Mouse (Mus musculus): Measurements from ENCODE around the gene Ehf. TPM values are rescaled to one million over a fixed set of nuclear protein-coding genes. Genes with fewer than 3 reads are reported as not detected.

The Ehf gene
- polyA plus RNA-seq, 1 experiment from 2014 or later = 19.2 TPM

DNA sequence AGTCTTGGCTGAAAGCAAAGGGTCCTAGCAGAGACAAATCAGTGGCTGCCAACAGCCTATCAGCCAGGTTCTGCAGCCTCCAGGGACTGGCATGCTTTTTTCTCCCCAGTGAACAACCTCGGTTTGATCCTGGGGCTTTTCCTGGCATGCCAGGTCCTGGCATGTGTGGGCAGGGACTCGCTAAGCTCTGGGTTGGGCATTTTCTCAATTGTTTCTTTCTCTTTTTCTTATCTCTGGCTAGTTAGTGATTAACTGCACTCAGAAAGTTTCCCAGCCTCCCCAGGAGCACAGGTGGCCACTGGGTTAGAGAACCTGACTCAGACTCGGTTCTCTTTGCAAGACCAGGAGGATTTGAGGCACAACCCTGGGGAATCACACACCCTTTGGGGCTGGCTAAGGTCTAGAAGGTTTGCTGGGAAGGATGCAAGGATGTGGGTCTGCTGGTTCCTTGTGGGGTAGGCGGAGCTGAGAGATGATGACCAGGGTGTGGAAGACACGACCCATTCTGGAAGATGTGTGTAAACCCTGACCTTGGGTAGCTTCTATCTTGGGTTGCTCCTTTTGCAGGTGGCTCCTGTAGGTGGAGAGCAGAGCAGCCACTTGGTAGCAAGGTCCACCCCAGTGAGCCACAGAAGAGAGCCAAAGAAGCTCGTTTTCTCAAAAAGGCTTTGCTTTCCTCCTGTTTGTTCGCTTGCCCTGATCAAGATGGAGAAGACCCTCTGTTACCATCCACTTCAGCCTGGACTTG, 22.4 kb upstream of the Ehf start:
- ATAC-seq = peak; percentile 88
- Histone ChIP-seq H3K36me3 (no peaks in the 10 kb centered on the region), H3K9ac (no peak overlapping the region), H3K27ac (peak overlapping the region; percentile 92), H3K4me2 (replicated peaks) (peak overlapping the region; percentile 33; the same call in 1 of the 2 replicates), H3K4me3 (replicated peaks) (no peak overlapping the region), H3K4me1 (replicated peaks) (peaks cover 10% of the 10 kb centered on the region), H3K9me3 (no peaks in the 10 kb centered on the region), H3K27me3 (replicated peaks) (no peaks in the 10 kb centered on the region)
- 56% methylated on average over 7 of the region's 7 CpGs for WGBS

DNA sequence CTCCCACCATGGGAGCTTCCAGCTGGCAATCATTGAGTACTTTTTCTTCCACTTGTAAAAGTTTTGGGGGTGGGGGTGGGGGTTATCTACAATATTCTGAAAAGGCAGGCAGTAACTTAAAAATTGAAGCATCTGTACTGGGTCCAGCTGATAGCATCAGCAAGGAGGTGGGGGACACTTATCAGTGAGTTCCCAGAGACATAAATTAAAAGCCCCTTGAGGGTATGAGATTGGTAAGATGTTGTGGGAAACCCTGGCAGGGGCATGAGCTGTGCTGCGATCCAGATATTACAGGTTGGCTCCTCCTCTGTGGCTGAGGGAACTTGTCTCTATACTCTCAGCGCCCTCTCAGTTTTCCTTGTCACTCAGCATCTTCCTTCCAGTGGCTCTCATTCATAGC, 21.2 kb upstream of the Ehf start:
- ATAC-seq = no peak
- H3K27ac ChIP-seq = peak overlapping the region; percentile 92; the same call in 1 of the 2 replicates
- H3K4me3 ChIP-seq (replicated peaks) = no peak overlapping the region
- H3K9me3 ChIP-seq = no peaks in the 10 kb centered on the region
- no peaks in the 10 kb centered on the region for H3K27me3 ChIP-seq (replicated peaks)
- peaks cover 10% of the 10 kb centered on the region for H3K4me1 ChIP-seq (replicated peaks)
- H3K4me2 ChIP-seq (replicated peaks) = no peak overlapping the region
- H3K9ac ChIP-seq = no peak overlapping the region
- WGBS = 73% methylated on average over 2 of the region's 2 CpGs
- no peaks in the 10 kb centered on the region for H3K36me3 ChIP-seq

DNA sequence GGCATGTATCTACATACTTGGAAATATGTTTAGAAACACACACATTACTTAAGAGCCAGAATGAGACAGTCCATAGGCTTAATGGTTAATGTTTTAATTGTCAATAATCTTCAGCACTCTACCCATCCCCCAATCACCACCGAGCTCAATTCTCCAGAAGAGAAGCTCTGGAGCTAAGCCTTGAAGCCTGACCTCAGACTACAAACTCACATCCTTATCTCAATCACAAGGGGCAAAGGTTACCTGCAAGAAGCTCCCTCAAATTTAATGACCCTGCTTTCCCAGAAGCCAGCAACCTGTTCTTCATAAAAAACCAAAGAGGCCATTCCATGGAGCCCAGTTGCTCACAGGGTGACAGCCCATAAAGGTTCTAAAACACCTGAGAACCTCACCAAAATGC, 19.1 kb upstream of the Ehf start:
- Histone ChIP-seq H3K9ac (no peak overlapping the region), H3K4me1 (replicated peaks) (peaks cover 10% of the 10 kb centered on the region), H3K9me3 (no peaks in the 10 kb centered on the region), H3K4me3 (replicated peaks) (no peak overlapping the region), H3K27me3 (replicated peaks) (no peaks in the 10 kb centered on the region), H3K4me2 (replicated peaks) (no peak overlapping the region), H3K36me3 (no peaks in the 10 kb centered on the region), H3K27ac (peak overlapping the region; percentile 51)
- peak; percentile 54 for ATAC-seq
- WGBS = 34% methylated on average over 1 of the region's 1 CpGs

DNA sequence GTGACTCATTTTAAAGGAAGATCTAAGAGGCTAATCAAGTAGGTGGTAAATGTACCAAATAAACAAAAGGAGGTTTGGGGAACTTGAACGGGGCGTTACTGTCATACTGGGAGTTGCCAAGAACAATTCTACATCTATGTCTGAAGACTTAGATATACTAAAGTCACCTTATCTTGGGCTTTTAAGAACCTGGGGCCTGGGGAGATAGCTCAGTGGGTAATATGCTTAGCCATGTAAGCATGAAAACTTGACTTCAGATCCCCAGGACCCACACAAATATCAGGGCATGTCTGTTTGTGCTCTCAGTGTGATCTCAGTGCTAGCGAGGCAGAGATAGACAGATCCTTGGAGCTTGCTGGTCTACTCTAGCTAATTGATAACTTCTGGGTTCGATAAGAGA, 18.6 kb upstream of the Ehf start:
- Histone ChIP-seq H3K4me3 (replicated peaks) (no peak overlapping the region), H3K36me3 (no peaks in the 10 kb centered on the region), H3K4me2 (replicated peaks) (no peak overlapping the region), H3K4me1 (replicated peaks) (peaks cover 10% of the 10 kb centered on the region), H3K9ac (no peak overlapping the region), H3K27me3 (replicated peaks) (no peaks in the 10 kb centered on the region), H3K9me3 (no peaks in the 10 kb centered on the region), H3K27ac (0 out of 2 replicates have a peak overlapping the region, but pooled peaks have one; percentile 37)
- no peak for ATAC-seq
- 54% methylated on average over 4 of the region's 4 CpGs for WGBS

DNA sequence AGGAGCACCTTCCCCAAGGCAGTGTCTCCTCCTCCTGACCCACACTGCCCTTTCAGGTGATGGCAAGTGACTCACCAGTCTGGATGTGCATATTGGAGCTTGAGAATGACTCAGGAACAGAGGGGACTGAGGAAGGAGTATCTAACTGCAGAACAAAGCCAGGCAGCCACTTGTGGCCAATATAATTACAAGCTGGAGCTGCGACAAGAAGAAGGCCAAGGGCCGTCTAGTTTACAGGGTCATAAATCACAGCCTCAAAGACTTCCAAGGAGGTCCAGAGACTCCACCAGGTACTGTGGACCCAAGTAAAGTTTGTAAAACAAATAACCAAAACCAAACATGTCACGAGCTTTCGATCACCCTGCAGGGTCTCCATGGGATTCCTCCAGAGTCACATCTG, 10.9 kb upstream of the Ehf start:
- Histone ChIP-seq H3K9me3 (no peaks in the 10 kb centered on the region), H3K4me1 (replicated peaks) (0 out of 2 replicates have a peak, but pooled peaks cover 4% of the 10 kb centered on the region), H3K27me3 (replicated peaks) (no peaks in the 10 kb centered on the region), H3K27ac (no peak overlapping the region), H3K4me3 (replicated peaks) (no peak overlapping the region), H3K36me3 (no peaks in the 10 kb centered on the region), H3K9ac (no peak overlapping the region), H3K4me2 (replicated peaks) (no peak overlapping the region)
- WGBS = 29% methylated on average over 4 of the region's 4 CpGs
- peak; percentile 57 for ATAC-seq

DNA sequence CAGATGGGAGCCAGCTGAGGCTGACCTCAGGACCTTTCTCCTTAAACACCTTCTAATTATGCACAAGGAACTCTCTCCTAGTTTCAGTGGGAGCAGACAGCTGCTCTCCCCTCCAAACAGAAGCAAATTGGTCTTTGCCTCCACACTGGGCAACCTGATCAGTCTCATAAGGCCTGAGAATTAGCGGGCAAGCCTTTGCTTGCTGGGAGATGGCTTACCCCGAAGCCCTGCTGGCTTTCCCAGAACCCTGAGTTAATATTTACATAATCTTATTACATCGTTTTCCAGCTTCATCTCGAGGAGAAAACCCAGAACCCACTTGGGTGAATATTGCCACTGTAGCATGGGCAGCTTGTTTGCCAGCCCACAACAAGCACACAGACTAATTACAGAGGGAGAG, 9.6 kb upstream of the Ehf start:
- H3K4me2 ChIP-seq (replicated peaks) = no peak overlapping the region
- no peaks in the 10 kb centered on the region for H3K36me3 ChIP-seq
- no peaks in the 10 kb centered on the region for H3K9me3 ChIP-seq
- WGBS = 31% methylated on average over 4 of the region's 4 CpGs
- H3K9ac ChIP-seq = no peak overlapping the region
- 0 out of 2 replicates have a peak, but pooled peaks cover 4% of the 10 kb centered on the region for H3K4me1 ChIP-seq (replicated peaks)
- peak; percentile 26; the same call in 1 of the 2 replicates for ATAC-seq
- H3K4me3 ChIP-seq (replicated peaks) = no peak overlapping the region
- H3K27me3 ChIP-seq (replicated peaks) = no peaks in the 10 kb centered on the region
- H3K27ac ChIP-seq = no peak overlapping the region

DNA sequence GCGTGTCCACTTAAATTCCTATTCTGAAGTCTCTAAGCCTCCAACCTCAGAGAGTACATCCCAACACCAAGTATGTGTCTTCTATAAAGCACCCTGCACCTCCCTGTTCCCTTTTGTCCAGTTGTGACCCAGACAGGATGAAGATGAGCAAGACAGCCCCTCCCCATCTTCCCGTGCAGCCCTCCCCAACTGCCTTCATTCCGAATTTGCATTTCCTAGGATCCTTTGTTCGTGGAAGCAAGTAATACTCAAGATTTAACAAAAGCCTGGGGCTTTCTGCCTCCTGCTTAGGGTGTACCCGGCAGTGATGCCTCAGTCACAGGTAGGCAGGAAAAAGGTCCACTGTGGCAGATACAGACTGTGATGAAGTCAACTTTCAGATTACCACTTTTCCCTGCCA, 7.6 kb upstream of the Ehf start:
- WGBS = 65% methylated on average over 5 of the region's 5 CpGs
- ATAC-seq = no peak
- no peaks in the 10 kb centered on the region for H3K36me3 ChIP-seq
- no peak overlapping the region for H3K27ac ChIP-seq
- H3K4me3 ChIP-seq (replicated peaks) = no peak overlapping the region
- H3K9me3 ChIP-seq = no peaks in the 10 kb centered on the region
- no peak overlapping the region for H3K9ac ChIP-seq
- H3K4me1 ChIP-seq (replicated peaks) = 0 out of 2 replicates have a peak, but pooled peaks cover 4% of the 10 kb centered on the region
- no peaks in the 10 kb centered on the region for H3K27me3 ChIP-seq (replicated peaks)
- no peak overlapping the region for H3K4me2 ChIP-seq (replicated peaks)

DNA sequence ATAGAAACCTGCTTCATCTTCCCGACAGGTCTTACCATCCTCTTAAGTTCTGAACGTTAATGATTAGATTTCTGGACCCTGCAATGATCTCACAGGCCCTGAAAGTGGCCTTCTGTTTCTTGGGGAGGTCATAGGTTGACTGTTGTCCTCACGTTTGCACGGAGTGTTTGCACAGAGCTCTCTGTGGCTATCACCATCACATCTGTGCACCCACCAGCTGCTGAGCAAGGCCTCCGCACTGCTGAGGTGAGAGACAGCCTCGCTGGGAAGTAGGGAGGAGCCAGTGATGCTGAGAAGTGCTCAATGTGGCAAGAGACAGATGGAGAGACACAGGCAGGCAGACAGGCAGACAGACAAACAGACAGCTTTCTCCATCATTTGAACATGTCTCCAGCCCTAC, 3.6 kb upstream of the Ehf start:
- H3K4me3 ChIP-seq (replicated peaks) = no peak overlapping the region
- no peaks in the 10 kb centered on the region for H3K9me3 ChIP-seq
- H3K36me3 ChIP-seq = no peaks in the 10 kb centered on the region
- H3K9ac ChIP-seq = no peak overlapping the region
- H3K27me3 ChIP-seq (replicated peaks) = no peaks in the 10 kb centered on the region
- H3K4me1 ChIP-seq (replicated peaks) = 0 out of 2 replicates have a peak, but pooled peaks cover 2% of the 10 kb centered on the region
- H3K4me2 ChIP-seq (replicated peaks) = no peak overlapping the region
- whole genome bisulfite sequencing = 22% methylated on average over 6 of the region's 6 CpGs
- no peak overlapping the region for H3K27ac ChIP-seq
- no peak for ATAC-seq

DNA sequence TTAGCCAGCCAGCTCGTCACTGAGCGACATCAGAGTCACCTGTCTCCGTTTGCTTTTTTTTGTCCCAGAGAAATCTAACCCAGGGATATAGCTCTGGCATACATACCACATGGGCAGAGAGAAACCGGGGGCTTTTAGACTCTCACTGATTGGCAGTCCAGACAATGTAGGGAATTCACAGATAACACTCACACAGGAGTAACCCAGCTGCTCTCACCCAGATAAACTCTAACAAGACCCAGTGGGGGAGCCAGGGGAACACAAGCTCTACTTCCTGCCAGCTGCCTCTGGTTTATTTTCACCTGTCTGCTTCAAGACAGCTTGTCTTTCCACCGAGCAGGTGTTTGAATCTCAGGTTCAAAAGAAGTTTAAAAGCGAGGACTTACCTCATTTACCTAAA, 409 bp downstream of the Ehf start:
- 0 out of 2 replicates have a peak, but pooled peaks cover 2% of the 10 kb centered on the region for H3K4me1 ChIP-seq (replicated peaks)
- ATAC-seq = peak; percentile 32
- no peaks in the 10 kb centered on the region for H3K9me3 ChIP-seq
- H3K4me2 ChIP-seq (replicated peaks) = peak overlapping the region; percentile 35
- H3K4me3 ChIP-seq (replicated peaks) = peak overlapping the region; percentile 8; the same call in 1 of the 2 replicates
- no peaks in the 10 kb centered on the region for H3K36me3 ChIP-seq
- peak overlapping the region; percentile 4; the same call in 1 of the 2 replicates for H3K27ac ChIP-seq
- 60% methylated on average over 6 of the region's 6 CpGs for WGBS
- H3K9ac ChIP-seq = no peak overlapping the region
- no peaks in the 10 kb centered on the region for H3K27me3 ChIP-seq (replicated peaks)

DNA sequence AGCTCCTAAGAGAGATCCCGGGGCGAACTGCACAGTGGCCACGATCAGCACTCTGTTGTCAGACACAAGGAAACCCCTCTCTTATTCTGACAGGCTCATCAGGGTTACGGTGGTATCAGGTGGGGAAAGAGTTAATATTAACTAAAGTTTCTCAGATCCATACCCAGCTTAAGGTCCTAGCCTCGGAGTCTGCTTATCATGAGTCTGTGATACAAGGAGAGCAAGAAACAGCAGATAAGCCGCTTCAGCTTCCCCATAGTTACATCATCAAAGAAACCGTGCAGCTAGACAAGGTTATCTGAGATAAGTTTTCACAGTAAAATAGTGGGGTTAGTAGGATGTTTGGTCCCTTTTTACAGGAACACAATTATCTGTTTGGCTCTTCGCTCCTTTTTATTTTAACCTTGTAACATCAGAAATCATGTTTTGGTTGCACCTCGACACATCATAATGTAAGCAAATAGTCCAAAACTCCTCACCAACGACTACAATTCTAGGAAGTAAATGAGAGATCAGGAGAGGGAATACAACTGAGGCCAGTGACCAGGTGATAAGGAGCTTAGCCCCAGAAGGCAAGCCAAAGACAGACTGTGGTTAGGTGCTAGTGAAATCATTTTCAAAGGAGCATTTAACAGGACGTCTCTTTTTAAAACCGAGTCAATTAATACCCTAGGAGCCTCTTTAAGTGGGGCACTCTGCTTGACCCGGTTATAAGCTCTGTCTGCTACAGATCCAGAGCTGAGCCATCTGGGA, 4.2 kb downstream of the Ehf start:
- no peaks in the 10 kb centered on the region for H3K36me3 ChIP-seq
- peak overlapping the region; percentile 46 for H3K4me2 ChIP-seq (replicated peaks)
- H3K27ac ChIP-seq = peak overlapping the region; percentile 64
- H3K4me1 ChIP-seq (replicated peaks) = peaks cover 20% of the 10 kb centered on the region; the same call in 1 of the 2 replicates
- 52% methylated on average over 13 of the region's 13 CpGs for WGBS
- no peaks in the 10 kb centered on the region for H3K27me3 ChIP-seq (replicated peaks)
- no peaks in the 10 kb centered on the region for H3K9me3 ChIP-seq
- no peak overlapping the region for H3K9ac ChIP-seq
- no peak overlapping the region for H3K4me3 ChIP-seq (replicated peaks)
- peak; percentile 78 for ATAC-seq

DNA sequence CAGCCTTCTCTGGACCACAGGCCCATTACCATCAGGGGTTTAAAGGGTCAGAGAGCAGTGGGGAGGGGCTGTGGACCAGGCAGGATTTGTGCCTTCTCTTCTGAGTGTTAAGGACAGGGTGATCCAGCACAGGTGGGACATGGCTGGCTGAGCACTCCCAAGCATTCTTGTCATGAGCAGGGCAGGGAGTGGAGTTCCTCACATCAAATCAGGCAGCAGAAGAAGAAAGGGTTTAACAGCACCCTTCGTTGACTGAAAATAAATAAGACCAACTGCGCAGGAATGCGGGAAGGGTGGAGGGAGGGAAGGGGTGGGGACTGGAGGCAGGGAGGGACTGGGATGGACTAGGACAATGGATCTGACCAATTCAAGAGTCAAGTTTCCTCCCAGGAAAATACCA, 8.6 kb downstream of the Ehf start:
- Histone ChIP-seq H3K4me1 (replicated peaks) (peaks cover 22% of the 10 kb centered on the region), H3K36me3 (no peaks in the 10 kb centered on the region), H3K27me3 (replicated peaks) (no peaks in the 10 kb centered on the region), H3K9ac (no peak overlapping the region), H3K4me3 (replicated peaks) (no peak overlapping the region), H3K27ac (peak overlapping the region; percentile 27; the same call in 1 of the 2 replicates), H3K4me2 (replicated peaks) (no peak overlapping the region), H3K9me3 (no peaks in the 10 kb centered on the region)
- WGBS = 6% methylated on average over 3 of the region's 3 CpGs
- ATAC-seq = peak; percentile 22; the same call in 1 of the 2 replicates

DNA sequence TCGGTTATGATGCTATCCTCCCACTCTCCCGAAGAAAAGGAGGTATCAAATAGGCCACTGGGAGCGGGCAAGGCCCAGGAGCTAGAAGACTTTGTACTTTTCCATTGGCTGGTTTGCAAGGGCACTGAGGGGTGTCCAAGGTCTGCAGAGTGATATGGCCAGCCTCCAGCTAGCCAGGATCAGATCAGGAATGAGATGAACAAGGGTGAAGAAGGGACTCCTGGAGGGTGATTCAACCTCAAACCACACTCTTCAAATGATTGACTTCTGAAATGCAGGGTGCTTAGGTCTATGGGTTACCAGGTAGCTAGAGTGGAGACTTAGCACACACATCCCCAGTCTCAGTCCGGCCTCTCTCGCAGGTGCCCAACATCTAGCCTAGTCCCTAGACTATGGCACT, 9.3 kb downstream of the Ehf start:
- no peaks in the 10 kb centered on the region for H3K27me3 ChIP-seq (replicated peaks)
- no peaks in the 10 kb centered on the region for H3K36me3 ChIP-seq
- H3K9me3 ChIP-seq = no peaks in the 10 kb centered on the region
- no peak overlapping the region for H3K4me2 ChIP-seq (replicated peaks)
- H3K4me1 ChIP-seq (replicated peaks) = peaks cover 25% of the 10 kb centered on the region
- ATAC-seq = peak; percentile 34; the same call in 1 of the 2 replicates
- WGBS = 67% methylated on average over 5 of the region's 5 CpGs
- H3K9ac ChIP-seq = no peak overlapping the region
- H3K4me3 ChIP-seq (replicated peaks) = no peak overlapping the region
- no peak overlapping the region for H3K27ac ChIP-seq
